Mouse (Mus musculus) adrenal gland, postnatal 10 days (tissue): ENCODE results near the gene Dixdc1. TPM values are rescaled to one million over a fixed set of nuclear protein-coding genes. Genes with fewer than 3 reads are reported as not detected.
A peak's percentile ranks its signal among the peaks of the same experiment; 100 is the strongest.

ENCODE experiments used
- DNase-seq: peaks from one replicate; pipeline ENCODE4 v3.0.0; 2021; ENCODE audit warnings: mixed read lengths
- long read RNA-seq, 2 experiments: library from polyadenylated mRNA; stranded (forward); transcript quantifications; one replicate each; pipeline ENCODE4 v2.0.0; 2021
- total RNA-seq, 2 experiments: library from RNA; stranded (reverse); gene quantifications; 2 replicates each; pipeline ENCODE4 v1.2.3; 2021

The Dixdc1 gene
- 10 to 100 TPM in 1 of 2 experiments, 1 to 10 TPM in 1; 7.8 to 10.1 TPM for total RNA-seq
- long read RNA-seq, experiment 1, full-length matches to known transcripts = 1 of 5 reads
- long read RNA-seq, experiment 1, partial matches to known transcripts = 1 of 5 reads
- long read RNA-seq, experiment 1, other reads (novel, unspliced or antisense) = 3 of 5 reads
- long read RNA-seq, experiment 2, full-length matches to known transcripts = 1 of 9 reads
- long read RNA-seq, experiment 2, partial matches to known transcripts = 0 of 9 reads
- long read RNA-seq, experiment 2, other reads (novel, unspliced or antisense) = 8 of 9 reads

- DNase-seq = peak; percentile 97
These were observed at the start of gene Dixdc1 for GRCm38 (mm10) chr9:50738914-50739870. Gene Dixdc1 (minus strand): TSS chr9:50739517.

- peak; percentile 49 for DNase-seq
These were observed 42.8 kb upstream of the Dixdc1 start for GRCm38 (mm10) chr9:50782155-50782554.

- DNase-seq = no peak
These were observed 36.9 kb upstream of the Dixdc1 start for GRCm38 (mm10) chr9:50776162-50776760.

GRCm38 (mm10) chr9:50775662-50776126 is 36.4 kb upstream of the Dixdc1 start:
- peak; percentile 20 for DNase-seq

GRCm38 (mm10) chr9:50774991-50775612 is 35.8 kb upstream of the Dixdc1 start, which contains the start of the genes Alg9 and 1110032A03Rik:
Gene Alg9 (plus strand): TSS chr9:50775019.
Gene 1110032A03Rik (minus strand): TSS chr9:50775520.
- peak; percentile 94 for DNase-seq

- DNase-seq = no peak
These were observed 34.7 kb upstream of the Dixdc1 start for GRCm38 (mm10) chr9:50774026-50774462.

- DNase-seq = no peak
These were observed 30.7 kb upstream of the Dixdc1 start for GRCm38 (mm10) chr9:50770011-50770410.

GRCm38 (mm10) chr9:50768107-50769002 is 29.0 kb upstream of the Dixdc1 start, which contains the start of gene Fdxacb1:
Gene Fdxacb1 (plus strand): TSS chr9:50768236.
- peak; percentile 98 for DNase-seq

GRCm38 (mm10) chr9:50767531-50768106 is 28.3 kb upstream of the Dixdc1 start:
- no peak for DNase-seq

GRCm38 (mm10) chr9:50763331-50763730 is 24.0 kb upstream of the Dixdc1 start:
- DNase-seq = no peak

GRCm38 (mm10) chr9:50761520-50762243 is 22.4 kb upstream of the Dixdc1 start:
- no peak for DNase-seq

- no peak for DNase-seq
These were observed 17.4 kb upstream of the Dixdc1 start for GRCm38 (mm10) chr9:50756711-50757110.

- DNase-seq = no peak
These were observed 14.6 kb upstream of the Dixdc1 start for GRCm38 (mm10) chr9:50753947-50754346.

GRCm38 (mm10) chr9:50752784-50753615 is 13.7 kb upstream of the Dixdc1 start:
- DNase-seq = peak; percentile 73

- peak; percentile 19 for DNase-seq
These were observed 12.8 kb upstream of the Dixdc1 start, which contains the start of gene Hspb2 for GRCm38 (mm10) chr9:50752054-50752602. Gene Hspb2 (minus strand): TSS chr9:50752354.

- no peak for DNase-seq
These were observed 12.0 kb upstream of the Dixdc1 start, which contains the start of gene Cryab for GRCm38 (mm10) chr9:50751323-50751722. Gene Cryab (plus strand): TSS chr9:50751325.

- no peak for DNase-seq
These were observed 11.4 kb upstream of the Dixdc1 start for GRCm38 (mm10) chr9:50750706-50751105.

- DNase-seq = peak; percentile 57
These were observed 6.9 kb upstream of the Dixdc1 start, which contains the start of gene 2310030G06Rik for GRCm38 (mm10) chr9:50746214-50746677. Gene 2310030G06Rik (minus strand): TSS chr9:50746536.
